Mouse (Mus musculus) brain, embryonic 14.5 days (tissue): ENCODE data around the gene Gpr62.

Experiments used
- CTCF ChIP-seq: fragments of 200-500 bp; IDR thresholded peaks from 2 replicates; pipeline ENCODE4 v1.5.1; 2012; ENCODE audit warnings: inconsistent platforms, mild to moderate bottlenecking, moderate library complexity, borderline replicate concordance; ENCODE audit not compliant: insufficient read depth, insufficient read length; ENCODE audit errors: extremely low read depth
- POLR2A ChIP-seq: fragments of 200-500 bp; IDR thresholded peaks from 2 replicates; pipeline ENCODE4 v1.6.1; 2012; ENCODE audit warnings: mild to moderate bottlenecking, inconsistent platforms, borderline replicate concordance; ENCODE audit not compliant: poor library complexity, insufficient read depth, insufficient read length, severe bottlenecking; ENCODE audit errors: extremely low read depth

DNA sequence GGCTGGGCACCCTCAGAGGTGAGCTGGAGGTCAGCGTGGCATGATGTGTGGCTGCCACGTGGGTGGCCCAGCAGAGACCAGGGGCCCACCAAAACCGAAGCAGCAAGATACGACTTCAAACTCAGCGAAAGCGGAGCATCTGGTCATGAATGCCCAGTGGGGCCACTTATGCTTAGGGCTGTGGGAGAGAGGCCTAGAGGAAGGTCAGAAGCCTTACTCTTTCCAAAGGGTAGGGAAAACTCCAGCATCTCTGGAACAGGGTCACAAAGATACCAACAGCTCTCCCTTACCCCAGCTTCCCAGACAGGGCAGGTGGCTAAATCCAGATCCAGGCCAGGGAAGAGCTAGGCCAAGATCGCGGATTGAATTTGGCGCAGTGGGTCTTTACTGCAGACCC is 8.6 kb downstream of the Gpr62 start:
- TF ChIP-seq CTCF = no peak
- TF ChIP-seq POLR2A = no peak
